Mouse (Mus musculus) spleen, adult 2 months (tissue): ENCODE results near the gene Gm10282. TPM values are rescaled to one million over a fixed set of nuclear protein-coding genes. Genes with fewer than 3 reads are reported as not detected.

Experiments used
- DNase-seq, 2 experiments: peaks; one replicate each; pipeline versions ENCODE4 v3.0.0 to v3.0.0-alpha.2; 2012 to 2021; ENCODE audit warnings: low spot score in 2 of 2, low read depth in 1 of 2
- H3K27ac ChIP-seq: fragments of 200-500 bp; 2 replicates; pipeline ENCODE4 v1.5.1; 2012; ENCODE audit warnings: low read length, inconsistent platforms; ENCODE audit not compliant: insufficient read depth
- H3K27me3 ChIP-seq: fragments of 200-500 bp; 2 replicates; pipeline ENCODE4 v1.6.1; 2012; ENCODE audit warnings: mild to moderate bottlenecking, moderate library complexity, low read length, inconsistent platforms; ENCODE audit not compliant: control insufficient read depth, insufficient read depth
- H3K36me3 ChIP-seq: fragments of 200-500 bp; 2 replicates; pipeline ENCODE4 v1.6.1; 2012; ENCODE audit warnings: mild to moderate bottlenecking, low read length, inconsistent platforms; ENCODE audit not compliant: control insufficient read depth, insufficient read depth
- H3K4me1 ChIP-seq: fragments of 200-500 bp; 2 replicates; pipeline ENCODE4 v1.6.1; 2011; ENCODE audit warnings: inconsistent platforms; ENCODE audit not compliant: control insufficient read depth, insufficient read depth, insufficient read length
- H3K4me3 ChIP-seq: fragments of 200-500 bp; 2 replicates; pipeline ENCODE4 v1.5.1; 2011; ENCODE audit warnings: mild to moderate bottlenecking, inconsistent platforms; ENCODE audit not compliant: insufficient read depth, insufficient read length; ENCODE audit errors: extremely low read depth
- CTCF ChIP-seq: fragments of 200-500 bp; IDR thresholded peaks from 2 replicates; pipeline ENCODE4 v1.5.1; 2011; ENCODE audit warnings: mild to moderate bottlenecking, inconsistent platforms; ENCODE audit not compliant: insufficient read depth, insufficient read length, insufficient replicate concordance; ENCODE audit errors: extremely low read depth
- POLR2A ChIP-seq: fragments of 200-500 bp; IDR thresholded peaks from 2 replicates; pipeline ENCODE4 v1.6.1; 2011; ENCODE audit warnings: low read depth, low read length, inconsistent platforms
- WGBS: fragments of 180-500 bp; shearing (Covaris S2); methylation state at CpG from one replicate; pipeline ENCODE4 v1.1.7; 2018; 5-methylcytosine and 5-hydroxymethylcytosine counted together
- polyA plus RNA-seq: library from polyadenylated mRNA; depleted of rRNA; stranded (reverse); fragments of >200 nt; gene quantifications from 2 replicates; pipeline ENCODE4 v1.2.3, GENCODE M21; 2012

Gm10282 gene
- polyA plus RNA-seq, 1 experiment, result 1.7 TPM

DNA sequence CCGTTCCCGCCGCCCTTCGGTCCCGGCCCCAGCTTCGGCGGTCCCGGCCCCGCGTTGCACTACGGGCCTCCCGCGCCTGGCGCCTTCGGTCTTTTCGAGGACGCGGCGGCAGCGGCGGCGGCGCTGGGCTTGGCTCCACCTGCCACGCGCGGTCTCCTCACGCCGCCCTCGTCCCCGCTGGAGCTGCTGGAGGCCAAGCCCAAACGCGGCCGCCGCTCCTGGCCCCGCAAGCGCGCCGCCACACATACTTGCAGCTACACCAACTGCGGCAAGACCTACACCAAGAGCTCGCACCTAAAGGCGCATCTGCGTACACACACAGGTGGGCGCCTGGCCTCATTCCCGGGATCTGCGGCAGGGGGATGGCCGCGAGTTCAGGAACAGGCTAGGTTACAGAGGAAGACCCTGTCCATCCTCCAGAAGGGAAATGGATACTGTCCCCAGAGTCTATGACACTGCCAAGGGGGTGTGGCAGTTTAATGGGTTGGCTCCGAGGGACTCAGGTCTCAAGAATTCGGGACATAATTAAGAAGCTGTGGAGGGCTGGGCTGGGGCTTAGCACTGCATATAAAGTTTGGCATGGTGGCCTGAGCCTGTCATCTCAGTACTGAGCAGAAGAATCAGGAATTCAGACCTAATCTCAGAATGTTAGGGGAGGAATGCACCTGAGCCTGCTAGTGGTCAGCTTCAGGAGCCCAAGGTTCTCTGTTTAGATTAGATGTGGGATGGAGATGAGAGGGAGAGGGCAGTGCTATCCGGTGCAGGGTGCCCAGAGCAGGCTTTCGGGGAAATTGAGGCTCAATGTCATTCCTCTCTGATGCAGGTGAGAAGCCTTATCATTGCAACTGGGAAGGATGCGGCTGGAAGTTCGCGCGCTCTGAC lies 15.1 kb upstream of the Gm10282 start:
- H3K27me3 ChIP-seq, result no peaks in the 10 kb centered on the region
- TF ChIP-seq POLR2A, result no peak
- TF ChIP-seq CTCF, result no peak

GRCm38 (mm10) chr8:72319397-72319796 lies 14.3 kb upstream of the Gm10282 start:
- no peaks in the 10 kb centered on the region for H3K27me3 ChIP-seq
- no peak for DNase-seq

More for the DNA sequence above, 15.1 kb upstream of the Gm10282 start:
- 12% methylated on average over 53 of the region's 55 CpGs for WGBS
- peaks cover 19% of the 10 kb centered on the region for H3K4me1 ChIP-seq
- H3K4me3 ChIP-seq, result peak overlapping the region; percentile 95
- no peak for DNase-seq
- H3K27ac ChIP-seq, result peak overlapping the region; percentile 90
- H3K36me3 ChIP-seq, result peaks cover 39% of the 10 kb centered on the region

GRCm38 (mm10) chr8:72318801-72319322 lies 13.8 kb upstream of the Gm10282 start, which contains the start of gene Klf2:
Gene Klf2 (plus strand): TSS chr8:72319033.
- TF ChIP-seq CTCF (no peak), POLR2A (peak; percentile 100)
- H3K27me3 ChIP-seq, result no peaks in the 10 kb centered on the region
- peak within 1 kb of the TSS; percentile 95 for H3K4me3 ChIP-seq
- peaks cover 16% of the 10 kb centered on the region for H3K4me1 ChIP-seq
- H3K36me3 ChIP-seq, result peaks cover 39% of the 10 kb centered on the region
- under 1% methylated on average over 40 of the region's 46 CpGs for WGBS
- peak; percentile 99 for DNase-seq
- H3K27ac ChIP-seq, result peak within 1 kb of the TSS; percentile 90

More at GRCm38 (mm10) chr8:72319397-72319796, 14.3 kb upstream of the Gm10282 start:
- Histone ChIP-seq H3K27ac (peak overlapping the region; percentile 90), H3K4me1 (peaks cover 19% of the 10 kb centered on the region), H3K4me3 (peak overlapping the region; percentile 95), H3K36me3 (peaks cover 39% of the 10 kb centered on the region)
- 1% methylated on average over 48 of the region's 48 CpGs for WGBS
- no peak for TF ChIP-seq POLR2A
- TF ChIP-seq CTCF, result no peak

- Histone ChIP-seq H3K4me1 (peaks cover 10% of the 10 kb centered on the region; the same call in 1 of the 2 replicates), H3K4me3 (no peak overlapping the region), H3K36me3 (peaks cover 34% of the 10 kb centered on the region), H3K27me3 (no peaks in the 10 kb centered on the region), H3K27ac (0 out of 2 replicates have a peak overlapping the region, but pooled peaks have one; percentile 1)
- DNase-seq, result no peak
- 64% methylated on average over 5 of the region's 5 CpGs for WGBS
- TF ChIP-seq POLR2A (no peak), CTCF (no peak)
Observed at GRCm38 (mm10) chr8:72317741-72318301, 12.8 kb upstream of the Gm10282 start.

GRCm38 (mm10) chr8:72316053-72316695 lies 11.1 kb upstream of the Gm10282 start:
- DNase-seq, result no peak
- H3K4me1 ChIP-seq, result peaks cover 10% of the 10 kb centered on the region; the same call in 1 of the 2 replicates
- H3K27ac ChIP-seq, result no peak overlapping the region
- 74% methylated on average over 10 of the region's 10 CpGs for WGBS
- no peak overlapping the region for H3K4me3 ChIP-seq
- H3K36me3 ChIP-seq, result peaks cover 20% of the 10 kb centered on the region
- TF ChIP-seq POLR2A, result no peak
- TF ChIP-seq CTCF, result no peak
- H3K27me3 ChIP-seq, result no peaks in the 10 kb centered on the region

- H3K4me1 ChIP-seq, result peaks cover 9% of the 10 kb centered on the region; the same call in 1 of the 2 replicates
- no peak for DNase-seq
- H3K4me3 ChIP-seq, result no peak overlapping the region
- H3K27me3 ChIP-seq, result no peaks in the 10 kb centered on the region
- H3K27ac ChIP-seq, result no peak overlapping the region
- WGBS, result 85% methylated on average over 3 of the region's 3 CpGs
- no peaks in the 10 kb centered on the region for H3K36me3 ChIP-seq
- TF ChIP-seq CTCF (no peak), POLR2A (no peak)
Observed at GRCm38 (mm10) chr8:72312926-72313518, 8.0 kb upstream of the Gm10282 start.
